In genomic region chr6:22355396-22356085, GRCm38 (mm10) we compare ENCODE assay signal across 8 mouse cellular contexts. TPM values are rescaled to one million over a fixed set of nuclear protein-coding genes. Genes with fewer than 3 reads are reported as not detected.
DNase-seq lines count a peak whose midpoint lies in the region; ATAC-seq and TF ChIP-seq lines count a peak whose summit lies in the region.

No protein-coding gene starts in this region.

- H3K4me1 ChIP-seq in heart, embryonic 11.5 days (ENCODE audit: control insufficient read depth, insufficient read depth, low read length): peaks cover 6% of the 10 kb centered on the region; the same call in 1 of the 2 replicates
- no peaks in the 10 kb centered on the region for H3K4me1 ChIP-seq in forebrain, embryonic 11.5 days (replicated peaks; ENCODE audit: control insufficient read depth, insufficient read depth, low read length)
- H3K4me1 ChIP-seq in liver, embryonic 11.5 days (replicated peaks; ENCODE audit: control insufficient read depth, insufficient read depth, low read length): peaks cover 16% of the 10 kb centered on the region

- H3ac ChIP-seq in C2C12 (ENCODE audit: control insufficient read depth, insufficient read length, low read depth): peak overlapping the region; percentile 76

- H3K36me3 ChIP-seq in heart, embryonic 11.5 days (ENCODE audit: control insufficient read depth, insufficient read depth, low read length): no peaks in the 10 kb centered on the region
- H3K36me3 ChIP-seq in C2C12 (ENCODE audit: control insufficient read depth, insufficient read depth): no peaks in the 10 kb centered on the region
- H3K36me3 ChIP-seq in forebrain, embryonic 11.5 days (ENCODE audit: control insufficient read depth, insufficient read depth, low read length): no peaks in the 10 kb centered on the region
- H3K36me3 ChIP-seq in liver, embryonic 11.5 days (ENCODE audit: control insufficient read depth, insufficient read depth, low read length): no peaks in the 10 kb centered on the region

- intact Hi-C loops in heart, postnatal 10 days (cut with DNase I): loop anchor here (1.0 kb wide), 1 partner anchor 30 kb away; no protein-coding TSS in a partner anchor

- H3K9ac ChIP-seq in heart, embryonic 11.5 days (ENCODE audit: low read depth, low read length): peak overlapping the region; percentile 90
- peak overlapping the region; percentile 83 for H3K9ac ChIP-seq in forebrain, embryonic 11.5 days (ENCODE audit: low read length)
- H3K9ac ChIP-seq in liver, embryonic 11.5 days (ENCODE audit: low read depth, low read length): peak overlapping the region; percentile 81

- peak; percentile 1 for TF ChIP-seq CTCF in C2C12 (IDR thresholded peaks at IDR 0.05; ENCODE audit: control insufficient read depth, insufficient read depth, insufficient read length)

- H3K4me2 ChIP-seq in heart, embryonic 11.5 days: peak overlapping the region; percentile 74
- H3K4me2 ChIP-seq in forebrain, embryonic 11.5 days (ENCODE audit: low read depth, low read length, severe bottlenecking): peak overlapping the region; percentile 61
- H3K4me2 ChIP-seq in liver, embryonic 11.5 days: peak overlapping the region; percentile 81

- no peaks in the 10 kb centered on the region for H3K9me3 ChIP-seq in heart, embryonic 11.5 days (replicated peaks; ENCODE audit: control insufficient read depth, low read length)
- H3K9me3 ChIP-seq in forebrain, embryonic 11.5 days (ENCODE audit: control insufficient read depth, low read length): no peaks in the 10 kb centered on the region
- no peaks in the 10 kb centered on the region for H3K9me3 ChIP-seq in liver, embryonic 11.5 days (ENCODE audit: control insufficient read depth, low read length)

- peak overlapping the region; percentile 46; the same call in 1 of the 2 replicates for H3K27ac ChIP-seq in heart, embryonic 11.5 days (ENCODE audit: low read depth, low read length)
- H3K27ac ChIP-seq in forebrain, embryonic 11.5 days (ENCODE audit: low read depth, low read length): no peak overlapping the region
- peak overlapping the region; percentile 62 for H3K27ac ChIP-seq in liver, embryonic 11.5 days (ENCODE audit: low read depth, low read length)

- WGBS in heart, embryonic 11.5 days (ENCODE audit: insufficient replicate concordance): 2% methylated on average over 52 of the region's 62 CpGs
- WGBS in forebrain, embryonic 11.5 days: 3% methylated on average over 59 of the region's 62 CpGs
- WGBS in liver, embryonic 11.5 days: 2% methylated on average over 46 of the region's 62 CpGs

- peaks cover 24% of the 10 kb centered on the region for H3K79me3 ChIP-seq in C2C12 (ENCODE audit: low read depth)

- no peak for DNase-seq in heart, postnatal 10 days
- no peak for DNase-seq in forebrain, embryonic 11.5 days (ENCODE audit: low spot score)
- no peak for DNase-seq in liver, embryonic 11.5 days (ENCODE audit: low spot score)
- no peak for DNase-seq in cerebellum, postnatal 4 days (ENCODE audit: low spot score in 2 of 2)
- DNase-seq in layer of hippocampus, postnatal 14 days (ENCODE audit: low spot score in 2 of 2): no peak

- H3K27me3 ChIP-seq in heart, embryonic 11.5 days (ENCODE audit: control insufficient read depth, insufficient read depth, low read length): no peaks in the 10 kb centered on the region
- H3K27me3 ChIP-seq in C2C12 (ENCODE audit: control insufficient read depth, insufficient read depth, insufficient read length): no peaks in the 10 kb centered on the region
- no peaks in the 10 kb centered on the region for H3K27me3 ChIP-seq in forebrain, embryonic 11.5 days (ENCODE audit: control insufficient read depth, insufficient read depth, low read length)
- no peaks in the 10 kb centered on the region for H3K27me3 ChIP-seq in liver, embryonic 11.5 days (replicated peaks; ENCODE audit: control insufficient read depth, insufficient read depth, low read length)

- peak; percentile 75 for ATAC-seq in heart, embryonic 11.5 days (replicated peaks; ENCODE audit: insufficient number of reproducible peaks, low FRiP score, low TSS enrichment)
- peak; percentile 0 for ATAC-seq in forebrain, embryonic 11.5 days (replicated peaks; ENCODE audit: low FRiP score)
- no peak; the same call in none of the 2 replicates for ATAC-seq in liver, embryonic 11.5 days (replicated peaks; ENCODE audit: low FRiP score)
- no peak for ATAC-seq in granulocyte monocyte progenitor cell, adult 5-6 weeks (replicated peaks; ENCODE audit: poor library complexity, severe bottlenecking)

- peaks cover 49% of the 10 kb centered on the region for H3K79me2 ChIP-seq in C2C12 (ENCODE audit: control insufficient read depth, insufficient read depth)

- H3K4me3 ChIP-seq in heart, embryonic 11.5 days (ENCODE audit: low read depth, low read length): peak overlapping the region; percentile 84
- H3K4me3 ChIP-seq in C2C12 (ENCODE audit: insufficient read depth, poor library complexity, severe bottlenecking): peak overlapping the region; percentile 64
- H3K4me3 ChIP-seq in forebrain, embryonic 11.5 days (ENCODE audit: low read depth, low read length): peak overlapping the region; percentile 73
- peak overlapping the region; percentile 81 for H3K4me3 ChIP-seq in liver, embryonic 11.5 days (ENCODE audit: low read depth, low read length)

TF ChIP-seq in C2C12, 6 proteins besides CTCF, POLR2A, EP300 and RAD21:
- TF ChIP-seq MAX (IDR thresholded peaks at IDR 0.05): no peak
TF ChIP-seq in C2C12: peak in this region for 0.

RNA-seq across cellular contexts. Expression of gene Fam3c, which starts 0.5 kb away (rescaled TPM):
- polyA plus RNA-seq in heart, embryonic 11.5 days (2014; fragmentation: Nextera tagmentation; extraction: Ambion mirVana): 47.9 and 58.6 TPM in 2 replicates
- total RNA-seq in heart, postnatal 10 days (2021): 10 to 100 TPM; 33.4 to 36.7 TPM
- polyA plus RNA-seq in C2C12 (2012; fragmentation: generic; extraction: Trizol): 19.0 TPM
- polyA plus RNA-seq in forebrain, embryonic 11.5 days (2014; fragmentation: Nextera tagmentation; extraction: Ambion mirVana): 34.2 and 35.1 TPM in 2 replicates
- polyA plus RNA-seq in liver, embryonic 11.5 days (2014; fragmentation: Nextera tagmentation; extraction: Ambion mirVana): 33.7 and 35.2 TPM in 2 replicates
- 17.5 and 23.2 TPM in 2 replicates for total RNA-seq in granulocyte monocyte progenitor cell, adult 5-6 weeks (2014; fragmentation: Nextera tagmentation)
- total RNA-seq in granulocyte monocyte progenitor cell, adult 5-6 weeks (2017): 55.9 and 63.3 TPM in 2 replicates
- 10 to 100 TPM; 74.0 to 75.9 TPM for total RNA-seq in layer of hippocampus, postnatal 14 days (2021)

Comparison
In these comparisons a context has a peak if more than half of its experiments do, and no peak if none do; other contexts are left out.
1. ATAC-seq: peak in heart, embryonic 11.5 days (single experiment) and forebrain, embryonic 11.5 days (single experiment); none in liver, embryonic 11.5 days (single experiment) and granulocyte monocyte progenitor cell, adult 5-6 weeks (single experiment).
2. Peak in every context shown above with its lines, with median percentiles within 50 percentile points of each other: H3K4me2 ChIP-seq, H3K4me3 ChIP-seq and H3K9ac ChIP-seq.